Mouse (Mus musculus) G1E (cell line): Measurements from ENCODE around the gene Ppp1r27.

Experiments
- CTCF ChIP-seq: IDR thresholded peaks from 2 replicates; pipeline ENCODE4 v1.5.1; 2012; ENCODE audit warnings: low read depth, low read length, inconsistent platforms, mixed read lengths
- POLR2AphosphoS5 ChIP-seq: IDR thresholded peaks from 2 replicates; pipeline ENCODE4 v1.6.1; 2012; ENCODE audit warnings: low read depth, low read length, inconsistent platforms; ENCODE audit not compliant: insufficient replicate concordance

DNA sequence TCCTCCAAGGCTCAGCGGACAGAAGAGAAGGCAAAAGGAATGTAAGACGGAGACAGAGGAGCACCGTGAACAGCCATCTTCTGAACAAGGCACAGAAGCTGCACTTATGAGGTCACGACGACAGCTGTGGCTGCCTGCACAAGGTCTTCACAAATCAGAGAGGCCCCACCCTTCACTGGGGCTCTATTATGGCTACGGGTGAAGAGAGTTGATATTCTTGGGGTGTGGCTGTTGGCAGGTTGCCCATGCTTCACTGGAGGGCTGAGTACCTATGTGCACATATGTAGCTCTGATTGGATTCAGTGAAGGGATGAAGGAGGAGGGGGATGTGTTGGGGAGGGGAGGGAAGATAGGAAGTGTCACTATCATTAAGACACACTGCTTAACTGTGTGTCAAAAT is 32.4 kb downstream of the Ppp1r27 start:
- TF ChIP-seq CTCF (no peak), POLR2AphosphoS5 (no peak)
